Mouse (Mus musculus): ENCODE results near the gene Fam129a.

Gene Fam129a

GRCm38 (mm10) chr1:151570981-151571837 is at the start of gene Fam129a:
Gene Fam129a, plus strand, starts transcription at chr1:151571186.
- DNase-seq (ENCODE audit: low spot score): peak; percentile 46

GRCm38 (mm10) chr1:151526701-151527100 is 44.3 kb upstream of the Fam129a start:
- DNase-seq (ENCODE audit: low spot score): no peak

GRCm38 (mm10) chr1:151543796-151544477 is 27.0 kb upstream of the Fam129a start:
- DNase-seq (ENCODE audit: low spot score): no peak

GRCm38 (mm10) chr1:151544581-151544980 is 26.4 kb upstream of the Fam129a start:
- DNase-seq (ENCODE audit: low spot score): no peak

- no peak for DNase-seq (ENCODE audit: low spot score)
Measured at GRCm38 (mm10) chr1:151545571-151545970, 25.4 kb upstream of the Fam129a start.

GRCm38 (mm10) chr1:151548896-151549610 is 21.9 kb upstream of the Fam129a start:
- DNase-seq (ENCODE audit: low spot score): no peak

GRCm38 (mm10) chr1:151549794-151550193 is 21.2 kb upstream of the Fam129a start:
- DNase-seq (ENCODE audit: low spot score): no peak

- DNase-seq (ENCODE audit: low spot score): no peak
Measured at GRCm38 (mm10) chr1:151550587-151551479, 20.2 kb upstream of the Fam129a start.

- no peak for DNase-seq (ENCODE audit: low spot score)
Measured at GRCm38 (mm10) chr1:151560536-151560935, 10.4 kb upstream of the Fam129a start.

GRCm38 (mm10) chr1:151563401-151563800 is 7.6 kb upstream of the Fam129a start:
- DNase-seq (ENCODE audit: low spot score): no peak

GRCm38 (mm10) chr1:151563893-151564292 is 7.1 kb upstream of the Fam129a start:
- no peak for DNase-seq (ENCODE audit: low spot score)

GRCm38 (mm10) chr1:151564377-151564776 is 6.6 kb upstream of the Fam129a start:
- peak; percentile 84 for DNase-seq (ENCODE audit: low spot score)

GRCm38 (mm10) chr1:151568682-151569081 is 2.3 kb upstream of the Fam129a start:
- DNase-seq (ENCODE audit: low spot score): no peak

GRCm38 (mm10) chr1:151571838-151572578 is 1.0 kb downstream of the Fam129a start:
- DNase-seq (ENCODE audit: low spot score): no peak

GRCm38 (mm10) chr1:151572601-151573320 is 1.8 kb downstream of the Fam129a start:
- no peak for DNase-seq (ENCODE audit: low spot score)

- DNase-seq (ENCODE audit: low spot score): no peak
Measured at GRCm38 (mm10) chr1:151580200-151580982, 9.4 kb downstream of the Fam129a start.

- DNase-seq (ENCODE audit: low spot score): no peak
Measured at GRCm38 (mm10) chr1:151581454-151581853, 10.5 kb downstream of the Fam129a start.

- DNase-seq (ENCODE audit: low spot score): no peak
Measured at GRCm38 (mm10) chr1:151581977-151582376, 11.0 kb downstream of the Fam129a start.

GRCm38 (mm10) chr1:151583457-151584181 is 12.6 kb downstream of the Fam129a start:
- DNase-seq (ENCODE audit: low spot score): no peak

Data from embryo, embryonic 10.5 days (tissue).